Mouse (Mus musculus) megakaryocyte, adult 5-6 weeks (primary cell): ENCODE measurements at regions not wholly inside any gene's neighbourhood (a gene's known extent, or its start where the extent isn't known, plus 50 kb on each side); places are given as distances from the start of the nearest gene placed in this dataset.

Source experiments
- ATAC-seq: 2 replicates; pipeline ENCODE4 v1.8.0; 2016; ENCODE audit warnings: mild to moderate bottlenecking, inconsistent platforms; ENCODE audit not compliant: poor library complexity, severe bottlenecking

DNA sequence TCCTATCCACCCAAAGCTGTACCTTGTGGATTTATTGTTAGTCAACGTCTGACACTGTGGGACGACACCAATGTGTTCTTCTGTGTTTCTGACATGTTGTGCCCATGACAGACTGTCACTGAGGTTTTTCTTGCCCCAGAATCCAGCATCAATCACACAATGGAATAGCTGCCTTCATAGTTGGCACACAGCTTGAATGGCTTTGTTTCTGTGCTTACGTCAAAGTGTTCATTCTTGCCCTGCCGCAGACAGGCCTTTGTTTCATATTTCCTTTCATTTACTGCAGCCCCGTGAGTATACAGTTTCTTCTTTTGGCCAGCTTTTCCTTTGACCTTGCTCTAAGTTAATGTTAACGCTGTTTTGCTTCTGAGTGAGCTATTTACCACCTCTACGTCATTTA, 78.9 kb upstream of the Dkk2 start:
- no peak for ATAC-seq

DNA sequence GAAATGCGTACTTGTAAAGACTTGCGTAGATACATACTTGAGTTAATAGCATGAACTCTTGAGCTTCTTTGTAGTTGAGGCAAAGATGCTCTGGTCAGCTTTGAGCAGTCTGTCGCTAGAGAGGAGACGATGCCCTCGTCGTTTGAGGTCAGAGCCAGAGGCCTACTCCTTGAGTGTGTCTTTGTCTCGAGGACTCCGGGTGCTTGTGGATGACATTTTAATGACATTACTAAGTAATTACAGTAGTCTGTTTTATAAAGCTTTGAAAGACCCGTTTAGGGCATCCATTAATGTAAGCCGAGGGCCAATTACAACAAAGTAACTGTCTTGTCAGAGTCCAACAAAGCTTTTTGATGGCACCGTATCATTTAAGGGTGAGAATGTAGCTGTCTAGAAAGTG, 78.2 kb upstream of the Dkk2 start:
- no peak for ATAC-seq

DNA sequence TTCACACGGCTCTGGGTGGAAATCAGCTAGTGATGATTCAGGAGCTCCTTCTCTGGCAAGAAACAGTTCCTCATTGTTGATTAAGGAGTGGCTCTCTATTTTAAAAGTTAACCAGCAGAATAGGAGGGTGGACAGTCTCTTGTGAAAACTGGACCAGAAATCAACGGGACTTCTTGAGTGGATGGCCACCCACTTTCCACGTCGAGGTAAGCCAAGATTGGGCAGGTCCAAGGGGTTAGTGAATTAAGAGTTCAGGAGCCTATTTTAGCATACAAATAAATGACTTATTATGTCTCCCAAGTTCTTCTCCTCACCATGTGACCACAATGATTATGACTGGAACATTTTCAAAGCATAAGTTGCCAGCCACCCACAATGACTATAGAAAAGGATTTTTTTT, 77.7 kb upstream of the Dkk2 start:
- ATAC-seq = no peak

DNA sequence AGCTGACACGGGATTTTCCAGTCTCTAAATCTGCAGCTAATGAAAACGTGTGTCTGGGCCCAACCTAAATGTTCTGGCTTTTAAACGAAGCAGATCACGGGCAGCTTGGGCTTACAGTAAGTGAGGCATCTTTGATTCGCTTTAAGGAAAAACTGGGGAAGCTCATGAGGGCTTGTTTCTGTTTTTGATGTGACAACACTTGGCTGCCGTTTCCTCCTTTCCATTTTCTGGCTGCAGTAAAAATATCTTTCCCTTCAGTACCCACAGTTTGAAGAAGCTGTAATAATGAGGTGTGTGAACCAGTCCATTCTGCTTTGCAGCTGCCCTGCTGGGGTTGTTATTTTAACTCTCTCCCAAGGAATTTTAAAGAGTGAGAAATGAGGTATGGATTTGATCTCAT, 69.9 kb upstream of the Dkk2 start:
- no peak for ATAC-seq

DNA sequence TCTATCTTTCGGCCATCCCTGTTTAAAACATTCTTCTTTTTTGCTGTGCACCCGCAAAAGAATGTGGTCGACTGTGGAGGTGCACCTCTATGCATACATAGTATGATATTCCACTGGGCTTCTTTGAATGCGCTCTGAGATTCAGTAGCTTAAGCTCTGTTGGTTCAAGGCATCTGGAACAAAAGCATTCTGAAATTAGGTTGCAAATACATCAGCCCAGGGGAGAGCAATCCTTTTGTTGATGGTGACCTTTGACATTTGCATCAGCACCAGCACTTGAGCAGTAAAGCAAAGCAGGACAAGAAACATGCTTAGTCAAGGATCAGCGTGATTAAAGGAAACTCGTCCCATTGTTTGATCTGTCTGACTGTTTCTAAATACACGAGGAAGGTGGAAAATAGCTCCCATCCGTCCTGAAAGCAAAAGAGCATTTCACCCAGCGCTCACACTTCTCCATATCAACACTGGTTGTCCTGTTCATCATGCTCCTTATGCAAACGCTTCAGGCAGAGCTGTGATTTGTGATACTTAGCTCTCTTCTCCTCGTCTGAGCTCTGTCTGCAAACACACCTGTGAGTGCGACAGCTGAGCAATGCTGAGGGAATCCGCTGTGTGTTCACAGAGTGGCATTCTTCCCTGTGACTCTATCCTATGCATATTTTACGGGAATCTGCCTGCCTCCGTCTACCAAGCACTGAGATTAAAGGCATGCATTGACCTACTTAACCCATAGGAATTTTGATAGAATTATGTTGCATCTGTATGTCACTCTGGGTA, 67.4 kb upstream of the Dkk2 start:
- no peak for ATAC-seq

DNA sequence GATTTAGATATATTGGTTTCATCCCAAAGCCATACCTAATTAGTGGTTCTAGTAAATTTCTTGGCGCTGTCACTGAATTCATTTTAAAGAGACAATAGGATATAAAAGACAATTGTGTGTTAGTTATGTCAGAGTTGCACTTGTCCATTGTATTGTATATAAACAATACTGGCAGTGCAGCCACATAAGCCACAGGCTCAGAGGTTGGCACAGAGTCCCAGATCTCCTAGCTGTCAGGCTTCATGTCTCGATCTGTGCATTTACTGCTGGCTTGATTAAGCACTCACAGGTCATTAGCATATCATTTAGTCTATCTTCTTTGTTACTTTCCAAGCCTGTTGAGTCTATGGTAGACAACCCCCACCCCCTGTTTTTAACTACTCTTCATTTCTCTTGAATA, 66.6 kb upstream of the Dkk2 start:
- ATAC-seq = no peak

DNA sequence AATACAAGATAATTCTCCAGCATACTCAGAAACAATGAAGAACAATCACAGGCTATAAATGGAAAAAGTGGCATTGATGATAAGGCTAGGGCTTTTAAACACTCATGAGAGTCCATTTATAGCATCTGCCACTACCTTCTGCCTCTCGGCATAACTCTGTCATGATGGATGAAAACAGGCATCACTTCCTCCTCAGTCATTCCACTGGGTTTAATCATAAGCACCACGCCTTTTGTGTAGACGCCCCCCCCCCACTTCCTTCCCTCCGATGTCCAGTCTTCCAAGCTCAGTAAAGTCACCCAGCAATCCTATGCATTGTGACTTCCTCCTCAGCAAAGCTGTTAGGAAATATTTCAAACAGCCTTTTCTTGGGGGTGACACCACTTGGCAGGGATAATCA, 63.1 kb upstream of the Dkk2 start:
- peak; percentile 93 for ATAC-seq

DNA sequence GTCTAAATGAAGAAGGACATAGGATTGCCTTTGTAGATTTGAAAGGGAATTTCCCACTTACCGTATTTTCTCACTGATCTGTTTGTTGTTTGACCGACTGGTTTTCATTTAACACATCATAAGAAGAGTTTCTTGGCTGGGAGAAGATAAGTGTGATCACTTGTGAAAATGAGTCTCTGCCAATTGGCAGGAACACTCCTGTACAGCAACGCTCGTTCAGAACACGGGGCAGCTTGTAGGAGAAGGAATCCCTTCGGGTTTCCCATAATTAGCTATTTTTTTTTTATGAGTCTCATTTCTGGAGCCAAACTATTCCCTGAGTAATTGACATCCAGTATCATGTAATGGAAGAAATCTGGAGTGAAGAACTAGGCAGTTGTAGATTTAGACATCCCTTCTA, 61.8 kb upstream of the Dkk2 start:
- ATAC-seq = no peak

DNA sequence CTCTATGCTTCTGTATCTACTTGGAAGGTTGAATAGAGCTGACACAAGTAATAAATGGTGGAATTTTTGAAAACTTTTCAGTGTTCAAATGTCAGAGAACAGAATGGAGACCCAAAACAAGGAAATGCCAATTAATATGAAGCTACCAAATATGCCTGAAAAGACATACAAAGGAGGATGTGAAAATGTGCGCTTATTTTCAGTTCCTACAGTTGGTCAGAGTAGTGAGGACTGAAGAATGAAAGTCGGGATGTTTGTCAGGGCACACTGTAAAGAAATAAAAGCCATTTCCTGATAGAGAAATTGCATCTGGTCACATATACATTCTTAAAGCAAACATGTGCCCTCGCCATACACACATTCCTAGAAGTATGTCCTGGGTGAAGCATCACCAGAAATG, 56.0 kb upstream of the Dkk2 start:
- ATAC-seq = peak; percentile 92

DNA sequence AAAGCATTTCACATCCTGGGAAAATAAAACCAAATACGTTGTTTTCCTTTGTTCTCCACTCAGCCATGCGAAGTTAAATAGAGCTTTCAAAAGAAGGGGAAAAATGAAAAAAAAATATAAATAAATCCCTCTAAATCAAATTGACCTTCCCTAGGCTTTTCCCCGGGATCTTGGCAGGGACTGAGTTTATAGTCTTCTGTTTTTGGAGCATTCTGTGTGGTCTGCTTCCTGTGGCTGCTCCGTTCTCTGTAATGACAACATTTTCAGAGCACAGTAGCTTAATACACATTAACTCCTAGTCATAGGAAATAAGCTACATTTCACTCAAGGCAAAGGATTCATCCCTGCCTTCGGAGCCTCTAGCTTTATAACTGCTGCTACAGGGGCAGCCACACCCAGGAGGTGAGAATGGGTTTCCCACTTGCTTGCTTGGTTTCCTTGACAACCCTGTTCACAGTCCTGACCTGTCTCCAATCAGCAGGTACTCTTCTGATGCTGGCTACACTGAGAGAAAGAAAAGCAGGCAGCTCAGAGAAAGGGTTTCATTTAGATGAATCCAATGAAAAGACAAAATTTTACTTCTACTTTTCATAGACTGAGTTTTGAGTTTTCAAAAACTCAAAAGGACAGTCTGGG, 51.9 kb upstream of the Dkk2 start:
- ATAC-seq = no peak

DNA sequence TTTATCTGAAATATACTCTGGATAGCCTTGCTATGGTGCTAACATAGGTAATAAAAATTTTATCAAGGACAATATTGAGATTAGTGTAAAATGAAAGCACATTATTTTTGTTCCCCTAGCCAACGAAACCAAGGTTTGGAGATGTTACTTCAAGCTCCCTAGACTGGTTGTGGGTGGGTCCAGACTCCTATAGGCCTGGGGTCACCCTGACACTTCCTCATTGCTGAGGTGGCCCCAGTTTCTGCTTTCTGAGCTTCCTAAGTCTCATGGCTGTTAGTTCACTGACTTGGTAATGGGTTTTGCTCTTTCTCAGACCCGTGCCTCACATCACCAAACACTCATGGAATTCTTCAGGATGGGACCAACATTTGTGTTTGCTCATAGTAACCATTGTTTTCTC, 49.9 kb upstream of the Dkk2 start:
- ATAC-seq = peak; percentile 92
